Mouse (Mus musculus) testis, adult 2 months (tissue): Measurements from ENCODE around the gene Atp2a1.

Experiments used
- CTCF ChIP-seq: fragments of 200-500 bp; IDR thresholded peaks from 2 replicates; pipeline ENCODE4 v1.5.1; 2012; ENCODE audit warnings: low read depth, mild to moderate bottlenecking, inconsistent platforms, low read length, moderate library complexity; ENCODE audit not compliant: control insufficient read depth, insufficient read depth, insufficient replicate concordance
- POLR2A ChIP-seq: fragments of 200-500 bp; IDR thresholded peaks from 2 replicates; pipeline ENCODE4 v1.6.1; 2012; ENCODE audit warnings: low read depth, mild to moderate bottlenecking, inconsistent platforms, low read length, moderate library complexity; ENCODE audit not compliant: control insufficient read depth

DNA sequence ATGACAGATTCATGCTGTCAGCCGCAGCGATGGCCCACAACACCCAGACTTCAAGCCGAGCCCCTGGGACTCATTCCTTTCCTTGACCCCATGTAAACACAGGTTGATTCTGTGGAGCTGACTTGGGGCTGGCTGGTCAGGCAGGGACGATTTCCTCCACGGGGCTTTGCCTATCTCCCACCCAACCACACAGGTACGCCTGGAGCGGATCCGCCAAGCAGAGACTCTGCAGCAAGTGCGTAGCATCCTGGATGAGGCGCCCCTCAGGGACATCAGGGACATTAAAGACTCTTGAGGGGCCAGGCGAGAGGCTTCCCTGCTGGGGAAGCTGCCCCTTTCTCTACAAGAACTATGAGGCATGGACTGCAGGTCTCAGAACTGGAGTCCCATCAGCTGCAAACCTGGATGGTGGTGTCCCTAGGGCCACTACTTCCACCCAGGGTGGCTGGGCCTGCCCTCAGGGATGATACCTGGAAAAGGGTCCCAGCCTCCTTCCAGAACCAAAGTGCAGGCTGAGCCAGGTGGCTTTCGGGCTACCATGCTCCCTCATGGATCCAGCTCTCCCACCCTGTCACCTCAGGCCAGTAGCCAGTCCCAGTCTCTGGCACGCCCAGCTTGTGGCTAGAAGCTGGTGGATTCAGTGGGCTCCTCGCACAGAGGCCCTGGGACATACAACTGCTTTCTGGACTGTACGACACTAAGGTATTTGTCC lies 17.6 kb downstream of the Atp2a1 start:
- no peak for TF ChIP-seq CTCF
- no peak for TF ChIP-seq POLR2A
